In the genomic region with DNA sequence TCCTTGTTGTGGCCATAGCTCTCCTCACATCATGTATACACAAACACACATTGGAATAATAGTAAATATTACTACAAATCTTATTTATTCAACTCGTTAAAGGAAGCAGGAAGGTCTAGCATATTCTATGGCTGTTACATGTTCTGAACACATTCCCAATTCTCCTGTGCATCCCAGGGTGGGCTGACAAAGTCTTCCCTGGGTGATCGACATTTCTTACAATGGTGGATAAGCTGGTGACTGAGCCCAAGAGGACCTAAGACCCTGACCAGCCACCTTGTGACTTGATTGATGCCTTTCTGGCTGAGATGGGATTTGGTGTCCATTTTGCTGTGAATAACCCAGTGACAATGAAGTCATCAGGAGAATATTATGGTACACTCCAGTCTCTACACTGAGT, we compare ENCODE assay signal across 25 mouse cellular contexts. TPM values are rescaled to one million over a fixed set of nuclear protein-coding genes. Genes with fewer than 3 reads are reported as not detected.
"Had no signal": no experiment of that assay in that cellular context is flagged by ENCODE, and none has a peak within 500 bp of the region (broad histone marks: within the 10 kb centered on the region; RNA-seq: fewer than 3 reads in every experiment).

No protein-coding gene starts in this region.

- H3K4me2 ChIP-seq: neural tube, embryonic 13.5 days; neural tube, embryonic 15.5 days; stomach, embryonic 15.5 days had no signal

- H3K36me3 ChIP-seq: neural tube, embryonic 13.5 days; neural tube, embryonic 15.5 days; stomach, embryonic 15.5 days had no signal

- H3K4me1 ChIP-seq: neural tube, embryonic 13.5 days had no signal

- DNase-seq: retina, postnatal 1 day; right cerebral cortex, adult 18-20 months; right cerebral cortex, postnatal 14 days; right cerebral cortex, postnatal 25 days; right cerebral cortex, postnatal 4 days; spleen, adult 18-20 months; thymus, adult 18-20 months; thymus, adult 2 months; thymus, postnatal 14 days; thymus, postnatal 25 days; thymus, postnatal 36 days; thymus, postnatal 4 days had no signal

- H3K9me3 ChIP-seq: neural tube, embryonic 15.5 days; stomach, embryonic 15.5 days had no signal

- H3K27me3 ChIP-seq: neural tube, embryonic 13.5 days; neural tube, embryonic 15.5 days; stomach, embryonic 15.5 days had no signal

- H3K27ac ChIP-seq: neural tube, embryonic 13.5 days; neural tube, embryonic 15.5 days; stomach, embryonic 15.5 days; stomach, postnatal 0 days had no signal

- H3K4me3 ChIP-seq: neural tube, embryonic 13.5 days; neural tube, embryonic 15.5 days; stomach, embryonic 15.5 days had no signal

- H3K9ac ChIP-seq: neural tube, embryonic 13.5 days; neural tube, embryonic 15.5 days; stomach, embryonic 15.5 days had no signal

RNA-seq across cellular contexts. Expression of gene Cyp2d9, which starts 2.4 kb away (rescaled TPM):
- total RNA-seq: neutrophil, adult 5-6 weeks had no signal
- polyA plus RNA-seq: neural tube, embryonic 13.5 days; neural tube, embryonic 14.5 days; neural tube, embryonic 15.5 days; small intestine, adult 2 months; spleen, adult 2 months; stomach, embryonic 14.5 days; testis, adult 2 months; thymus, postnatal 0 days; urinary bladder, adult 2 months had no signal

RNA-seq across cellular contexts. Expression of gene Cyp2d10, which starts 28.6 kb away (rescaled TPM):
- total RNA-seq: neutrophil, adult 5-6 weeks had no signal
- polyA plus RNA-seq: neural tube, embryonic 13.5 days; neural tube, embryonic 14.5 days; neural tube, embryonic 15.5 days; stomach, embryonic 14.5 days; testis, adult 2 months; thymus, postnatal 0 days; urinary bladder, adult 2 months had no signal

RNA-seq across cellular contexts. Expression of gene Cyp2d11, which starts 41.8 kb away (rescaled TPM):
- total RNA-seq: neutrophil, adult 5-6 weeks had no signal
- polyA plus RNA-seq: neural tube, embryonic 13.5 days; neural tube, embryonic 14.5 days; neural tube, embryonic 15.5 days; small intestine, adult 2 months; spleen, adult 2 months; stomach, embryonic 14.5 days; stomach, embryonic 15.5 days; stomach, embryonic 16.5 days; stomach, postnatal 0 days; testis, adult 2 months; thymus, adult 2 months; thymus, postnatal 0 days; urinary bladder, adult 2 months had no signal
